Mouse (Mus musculus): ENCODE results near the gene Capza1. TPM values are rescaled to one million over a fixed set of nuclear protein-coding genes. Genes with fewer than 3 reads are reported as not detected.

The Capza1 gene
- total and polyA plus RNA-seq, 3 experiments, result 60.2 to 141 (median 135) TPM

- TF ChIP-seq CTCF (IDR thresholded peaks at IDR 0.05 in 2 of 3, conservative IDR thresholded peaks at IDR 0.05 in 1 of 3; ENCODE audit: control insufficient read depth in 1 of 3, insufficient read depth in 1 of 3, low read depth in 2 of 3, low read length in 3 of 3, poor library complexity in 1 of 3, severe bottlenecking in 1 of 3) (no peak), ZMIZ1 (IDR thresholded peaks at IDR 0.05; ENCODE audit: low read depth, low read length) (peak; percentile 61), SMC3 (IDR thresholded peaks at IDR 0.05; ENCODE audit: low read depth, low read length) (0 out of 2 replicates have a peak, but pooled peaks have one; percentile 1), TAL1 (IDR thresholded peaks at IDR 0.05; ENCODE audit: low read length) (no peak), KAT2A (conservative IDR thresholded peaks at IDR 0.05; ENCODE audit: low read depth, low read length) (peak; percentile 41; the same call in 1 of the 2 replicates), USF1 (IDR thresholded peaks at IDR 0.05; ENCODE audit: low read depth, low read length) (no peak)
Observed at GRCm38 (mm10) chr3:104863786-104864650, at the start of gene Capza1, which contains the start of gene St7l (continued).

GRCm38 (mm10) chr3:104909195-104909594, 44.9 kb upstream of the Capza1 start:
- H3K4me1 ChIP-seq (ENCODE audit: control insufficient read depth in 1 of 2, insufficient read depth in 2 of 2, low read length in 2 of 2), result no peaks in the 10 kb centered on the region
- H3K27ac ChIP-seq (ENCODE audit: control insufficient read depth, low read depth, low read length), result no peak overlapping the region
- no peaks in the 10 kb centered on the region for H3K27me3 ChIP-seq (ENCODE audit: control insufficient read depth in 1 of 2, insufficient read depth in 2 of 2, low read length in 2 of 2)
- H3K79me2 ChIP-seq (ENCODE audit: control insufficient read depth, insufficient read depth, low read length, poor library complexity), result no peaks in the 10 kb centered on the region
- H3K9ac ChIP-seq (ENCODE audit: control insufficient read depth, low read depth, low read length, poor library complexity, severe bottlenecking), result no peak overlapping the region
- no peak overlapping the region for H3K4me3 ChIP-seq (ENCODE audit: control insufficient read depth in 1 of 2, insufficient read depth in 1 of 2, low read depth in 2 of 2, low read length in 2 of 2)
- TF ChIP-seq SMC3 (IDR thresholded peaks at IDR 0.05; ENCODE audit: low read depth, low read length) (no peak), JUND (IDR thresholded peaks at IDR 0.05; ENCODE audit: low read depth, low read length) (no peak), MYB (IDR thresholded peaks at IDR 0.05; ENCODE audit: low read depth, low read length) (no peak), TBP (IDR thresholded peaks at IDR 0.05; ENCODE audit: low read depth, low read length) (no peak), MYC (IDR thresholded peaks at IDR 0.05; ENCODE audit: low read depth, low read length) (no peak), POLR2A (IDR thresholded peaks at IDR 0.05; ENCODE audit: control insufficient read depth in 1 of 2, insufficient read depth in 1 of 2, low read depth in 1 of 2, low read length in 2 of 2, poor library complexity in 1 of 2) (no peak), TAL1 (IDR thresholded peaks at IDR 0.05; ENCODE audit: low read length) (no peak), CHD1 (IDR thresholded peaks at IDR 0.05; ENCODE audit: low read depth, low read length) (no peak), USF1 (IDR thresholded peaks at IDR 0.05; ENCODE audit: low read depth, low read length) (no peak), CHD2 (IDR thresholded peaks at IDR 0.05; ENCODE audit: low read length) (no peak), USF2 (IDR thresholded peaks at IDR 0.05; ENCODE audit: borderline replicate concordance in 1 of 2, insufficient read depth in 1 of 2, low read depth in 1 of 2, low read length in 2 of 2) (no peak)
- H3K36me3 ChIP-seq (ENCODE audit: control insufficient read depth in 1 of 2, insufficient read depth in 2 of 2, low read length in 2 of 2), result no peaks in the 10 kb centered on the region; a peak in 2 of 4 replicates
- no peak for DNase-seq (ENCODE audit: low read depth, low spot score)
- no peaks in the 10 kb centered on the region for H3K9me3 ChIP-seq (replicated peaks; ENCODE audit: insufficient read depth, low read length)

DNA sequence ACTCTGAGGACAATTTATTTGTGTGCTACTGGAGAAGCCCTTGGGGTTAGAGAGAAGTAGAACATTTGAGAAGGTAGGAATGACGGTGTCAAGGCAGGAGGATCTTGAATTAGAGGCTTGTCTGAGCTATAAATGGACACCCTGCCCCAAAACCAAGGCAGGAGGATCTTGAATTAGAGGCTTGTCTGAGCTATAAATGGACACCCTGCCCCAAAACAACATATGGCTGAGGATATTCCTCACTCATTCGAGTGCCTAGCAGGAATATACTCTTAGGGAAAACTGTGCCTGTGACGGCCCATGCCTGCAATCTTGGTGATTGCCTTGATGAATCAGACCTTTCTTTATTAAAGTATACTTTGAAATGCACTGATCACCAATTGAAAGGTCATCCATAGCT, 41.7 kb upstream of the Capza1 start:
- DNase-seq (ENCODE audit: low read depth, low spot score), result no peak
- Histone ChIP-seq H3K4me1 (ENCODE audit: control insufficient read depth in 1 of 2, insufficient read depth in 2 of 2, low read length in 2 of 2) (no peaks in the 10 kb centered on the region), H3K36me3 (ENCODE audit: control insufficient read depth in 1 of 2, insufficient read depth in 2 of 2, low read length in 2 of 2) (no peaks in the 10 kb centered on the region; a peak in 2 of 4 replicates), H3K79me2 (ENCODE audit: control insufficient read depth, insufficient read depth, low read length, poor library complexity) (no peaks in the 10 kb centered on the region), H3K4me3 (ENCODE audit: control insufficient read depth in 1 of 2, insufficient read depth in 1 of 2, low read depth in 2 of 2, low read length in 2 of 2) (no peak overlapping the region), H3K9me3 (replicated peaks; ENCODE audit: insufficient read depth, low read length) (no peaks in the 10 kb centered on the region), H3K27ac (ENCODE audit: control insufficient read depth, low read depth, low read length) (no peak overlapping the region), H3K9ac (ENCODE audit: control insufficient read depth, low read depth, low read length, poor library complexity, severe bottlenecking) (no peak overlapping the region), H3K27me3 (ENCODE audit: control insufficient read depth in 1 of 2, insufficient read depth in 2 of 2, low read length in 2 of 2) (no peaks in the 10 kb centered on the region)
- TF ChIP-seq MAFK (IDR thresholded peaks at IDR 0.05; ENCODE audit: borderline replicate concordance, low read depth, low read length) (no peak), RAD21 (IDR thresholded peaks at IDR 0.05; ENCODE audit: low read depth, low read length) (no peak), ZKSCAN1 (IDR thresholded peaks at IDR 0.05; ENCODE audit: low read depth, low read length) (no peak), MXI1 (IDR thresholded peaks at IDR 0.05; ENCODE audit: low read depth, low read length) (no peak), MYB (IDR thresholded peaks at IDR 0.05; ENCODE audit: low read depth, low read length) (no peak), TBP (IDR thresholded peaks at IDR 0.05; ENCODE audit: low read depth, low read length) (no peak), BHLHE40 (IDR thresholded peaks at IDR 0.05; ENCODE audit: borderline replicate concordance, low read depth, low read length) (no peak), RCOR1 (IDR thresholded peaks at IDR 0.05; ENCODE audit: low read depth, low read length) (no peak), MEF2A (IDR thresholded peaks at IDR 0.05; ENCODE audit: extremely low read depth, insufficient replicate concordance, low read depth, low read length, poor library complexity, severe bottlenecking) (no peak), SMC3 (IDR thresholded peaks at IDR 0.05; ENCODE audit: low read depth, low read length) (no peak), CHD1 (IDR thresholded peaks at IDR 0.05; ENCODE audit: low read depth, low read length) (no peak), ZC3H11A (IDR thresholded peaks at IDR 0.05; ENCODE audit: low read depth, low read length) (no peak), TCF12 (IDR thresholded peaks at IDR 0.05; ENCODE audit: low read depth, low read length) (no peak), ETS1 (IDR thresholded peaks at IDR 0.05; ENCODE audit: low read depth, low read length) (no peak)

All from MEL (cell line).